Mouse (Mus musculus) left cerebral cortex, postnatal 10 days (tissue): ENCODE data around the gene Ccsap. TPM values are rescaled to one million over a fixed set of nuclear protein-coding genes. Genes with fewer than 3 reads are reported as not detected.

Experiments
- DNase-seq, 2 experiments: peaks; one replicate each; pipeline ENCODE4 v3.0.0; 2021 to 2022; ENCODE audit warnings: low spot score in 2 of 2, mixed read lengths in 1 of 2; ENCODE audit errors: extremely low spot score in 1 of 2
- intact Hi-C: fragments of 180-260 bp; cut with DNase I; formaldehyde crosslinking; loops from one replicate; pipeline ENCODE4 v1.15.1; 2025
- total RNA-seq, 2 experiments: library from RNA; stranded (reverse); gene quantifications; 2 replicates each; pipeline ENCODE4 v1.2.3; 2021

Ccsap gene
- 10 to 100 TPM; 54.9 to 57.0 TPM for total RNA-seq

- peak; percentile 41 to 75 for DNase-seq
- intact Hi-C loops, result loop anchor here (5.0 kb wide), 1 partner anchor 33 kb away; the partner anchor contains the start of gene Acta1
Measured at GRCm38 (mm10) chr8:123859648-123860259, at the start of gene Ccsap. Ccsap (minus strand) TSS chr8:123860209.

GRCm38 (mm10) chr8:123907604-123908003 is 47.6 kb upstream of the Ccsap start:
- DNase-seq, result no peak

GRCm38 (mm10) chr8:123902653-123903052 is 42.6 kb upstream of the Ccsap start:
- intact Hi-C loops, result no loop called here
- DNase-seq, result no peak

More at GRCm38 (mm10) chr8:123907604-123908003, 47.6 kb upstream of the Ccsap start:
- intact Hi-C loops, result loop anchor here (2.0 to 5.0 kb wide), 2 partner anchors 71 to 115 kb away; no protein-coding TSS in a partner anchor

- DNase-seq, result no peak
- intact Hi-C loops, result no loop called here
Measured at GRCm38 (mm10) chr8:123899366-123899765, 39.4 kb upstream of the Ccsap start.

- DNase-seq, result no peak
- intact Hi-C loops, result no loop called here
Measured at GRCm38 (mm10) chr8:123898576-123898975, 38.6 kb upstream of the Ccsap start.

- no peak for DNase-seq
- intact Hi-C loops, result no loop called here
Measured at GRCm38 (mm10) chr8:123896774-123897173, 36.8 kb upstream of the Ccsap start.

DNA sequence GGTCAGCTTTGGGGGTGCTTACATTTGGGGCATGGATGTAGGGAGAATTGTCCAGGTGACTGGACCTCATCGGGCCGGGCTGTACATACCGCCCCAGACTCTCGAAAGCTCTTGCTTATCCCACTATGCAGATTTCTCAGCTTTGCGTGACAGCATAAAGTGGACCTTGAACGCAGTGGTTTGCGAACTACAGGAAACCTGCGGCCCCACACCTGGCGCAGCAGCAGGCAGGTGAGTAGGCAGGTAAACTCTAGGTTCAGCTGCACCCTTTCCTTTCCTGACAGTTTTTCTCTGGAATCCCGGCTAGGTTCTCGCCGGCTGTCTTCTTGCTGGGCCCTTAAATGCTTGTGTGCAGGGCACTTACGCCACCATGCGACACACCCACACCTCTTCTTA is 36.4 kb upstream of the Ccsap start:
- no peak for DNase-seq
- intact Hi-C loops, result no loop called here

DNA sequence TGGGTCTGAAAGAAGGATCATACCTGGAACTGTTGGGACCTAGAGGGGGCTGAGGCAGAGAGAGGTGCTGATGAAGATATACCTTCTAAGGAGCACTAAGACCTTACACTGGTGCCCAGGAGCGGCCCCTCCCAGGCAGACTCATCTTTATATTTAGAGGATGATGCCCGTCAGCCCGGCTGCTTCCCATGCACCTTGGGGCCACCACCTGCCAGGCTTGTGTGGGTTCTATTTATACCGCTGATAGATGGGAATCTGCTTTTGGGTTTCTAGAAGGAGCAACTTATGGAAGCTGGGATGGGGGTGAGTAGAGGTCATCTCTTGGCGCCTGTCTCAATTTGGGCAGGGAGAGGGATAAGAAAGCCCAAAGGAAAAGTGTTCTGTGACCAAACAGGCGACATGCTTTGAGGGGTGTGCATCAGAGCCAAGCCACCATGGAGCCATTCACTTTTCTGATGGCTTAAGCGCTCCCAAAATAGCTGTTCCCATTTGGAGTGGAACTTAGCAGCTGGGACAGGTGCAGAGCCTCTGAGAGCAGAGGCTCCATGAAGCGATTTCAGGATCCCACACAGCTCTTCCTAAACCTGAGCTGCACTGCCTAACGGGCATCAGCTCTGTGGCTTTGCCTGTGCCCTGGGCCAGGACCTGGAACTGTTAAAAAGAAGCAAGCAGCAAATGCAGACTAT is 35.8 kb upstream of the Ccsap start:
- intact Hi-C loops, result no loop called here

GRCm38 (mm10) chr8:123895230-123895629 is 35.2 kb upstream of the Ccsap start:
- no peak for DNase-seq
- intact Hi-C loops, result no loop called here

More for the DNA sequence above, 35.8 kb upstream of the Ccsap start:
- DNase-seq, result no peak

DNA sequence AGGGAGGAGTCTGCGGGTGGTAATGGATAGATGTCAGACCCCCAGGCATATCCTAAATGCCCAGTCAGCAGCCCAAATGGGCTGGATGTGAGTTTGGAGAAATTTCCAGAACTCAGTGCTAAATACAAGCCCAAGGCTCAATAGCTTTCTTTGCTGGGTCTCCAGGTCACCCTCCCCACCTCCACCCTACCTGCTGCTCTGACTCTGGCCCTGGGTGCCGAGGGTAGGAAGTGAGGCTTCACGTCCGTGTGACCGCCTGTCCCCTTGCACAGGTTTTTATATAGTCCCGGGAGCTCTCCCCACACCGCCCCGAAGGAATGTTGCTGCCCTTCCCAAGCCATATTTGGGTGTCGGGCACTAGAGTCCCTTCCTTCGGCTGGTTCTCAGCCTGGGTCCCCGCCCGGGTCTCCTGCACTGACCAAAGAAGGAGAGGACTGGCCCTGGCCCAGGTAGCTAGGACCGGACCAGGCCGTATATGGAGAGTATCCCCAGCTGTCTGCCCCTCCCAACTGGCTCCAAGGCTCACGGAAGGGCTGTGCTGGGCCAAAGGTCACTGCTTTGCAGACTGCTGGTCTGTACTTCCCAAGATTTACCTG is 34.6 kb upstream of the Ccsap start, which contains the start of gene Acta1:
Gene Acta1, minus strand, starts transcription at position 250 of the 596 bp plus-strand sequence.
- intact Hi-C loops, result loop anchor here (5.0 kb wide), 1 partner anchor 37 kb away; no protein-coding TSS in a partner anchor
- DNase-seq, result no peak

DNA sequence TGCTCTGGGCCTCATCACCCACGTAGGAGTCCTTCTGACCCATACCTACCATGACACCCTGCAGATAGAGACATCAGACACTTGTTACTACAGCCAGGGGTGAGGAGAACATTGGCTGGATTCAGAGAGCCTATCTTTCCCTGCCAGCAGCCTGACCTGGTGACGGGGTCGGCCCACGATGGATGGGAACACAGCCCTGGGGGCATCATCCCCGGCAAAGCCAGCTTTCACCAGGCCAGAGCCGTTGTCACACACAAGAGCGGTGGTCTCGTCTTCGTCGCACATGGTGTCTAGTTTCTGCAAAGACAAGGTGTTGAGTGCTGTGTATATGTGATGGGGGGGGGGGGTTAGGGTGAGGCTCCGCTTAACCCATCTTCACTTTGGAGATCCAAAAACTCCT is 33.4 kb upstream of the Ccsap start:
- no peak for DNase-seq
- intact Hi-C loops, result loop anchor here (5.0 kb wide), 1 partner anchor 36 kb away; no protein-coding TSS in a partner anchor

DNA sequence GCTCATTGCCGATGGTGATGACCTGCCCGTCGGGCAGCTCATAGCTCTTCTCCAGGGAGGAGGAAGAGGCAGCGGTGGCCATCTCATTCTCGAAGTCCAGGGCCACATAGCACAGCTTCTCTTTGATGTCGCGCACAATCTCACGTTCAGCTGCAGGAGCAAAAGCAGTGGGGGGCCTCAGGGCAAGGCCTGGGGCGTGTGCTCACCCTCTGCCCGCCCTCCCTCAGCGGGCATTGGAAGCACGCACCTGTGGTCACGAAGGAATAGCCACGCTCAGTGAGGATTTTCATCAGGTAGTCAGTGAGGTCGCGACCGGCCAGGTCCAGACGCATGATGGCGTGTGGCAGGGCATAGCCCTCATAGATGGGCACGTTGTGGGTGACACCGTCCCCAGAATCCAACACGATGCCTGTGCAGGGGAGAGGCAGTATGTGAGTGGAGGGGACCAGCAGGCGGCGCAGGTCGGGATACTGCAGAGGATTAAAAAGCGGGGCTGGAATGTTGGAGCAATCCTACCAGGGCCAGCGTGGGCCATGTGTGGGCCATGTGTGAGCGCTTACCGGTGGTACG is 32.7 kb upstream of the Ccsap start:
- DNase-seq, result peak in 1 of 2 experiments; percentile 48
- intact Hi-C loops, result loop anchor here (5.0 kb wide), 1 partner anchor 35 kb away; no protein-coding TSS in a partner anchor

DNA sequence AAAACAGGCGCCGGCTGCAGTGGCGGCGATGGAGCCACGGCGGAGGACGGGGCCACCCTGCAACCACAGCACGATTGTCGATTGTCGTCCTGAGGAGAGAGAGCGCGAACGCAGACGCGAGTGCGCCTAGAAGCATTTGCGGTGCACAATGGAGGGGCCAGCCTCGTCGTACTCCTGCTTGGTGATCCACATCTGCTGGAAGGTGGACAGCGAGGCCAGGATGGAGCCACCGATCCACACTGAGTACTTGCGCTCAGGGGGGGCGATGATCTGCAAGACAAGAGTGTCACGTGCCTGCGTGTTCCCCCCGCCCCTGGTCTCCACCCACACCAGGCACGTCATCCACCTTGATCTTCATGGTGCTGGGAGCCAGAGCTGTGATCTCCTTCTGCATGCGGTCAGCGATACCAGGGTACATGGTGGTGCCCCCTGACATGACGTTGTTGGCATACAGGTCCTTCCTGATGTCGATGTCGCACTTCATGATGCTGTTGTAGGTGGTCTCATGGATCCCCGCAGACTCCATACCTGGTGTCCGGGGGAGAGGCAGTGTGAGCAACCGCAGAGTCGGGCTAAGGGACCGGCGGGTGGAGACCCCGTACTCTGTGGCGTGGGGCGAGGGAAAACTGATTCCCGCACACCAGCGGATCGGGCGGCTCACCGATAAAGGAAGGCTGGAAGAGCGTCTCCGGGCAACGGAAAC is 32.0 kb upstream of the Ccsap start:
- intact Hi-C loops, result loop anchor here (5.0 kb wide), 1 partner anchor 35 kb away; no protein-coding TSS in a partner anchor
- peak; percentile 77 to 81 for DNase-seq

GRCm38 (mm10) chr8:123891271-123891670 is 31.3 kb upstream of the Ccsap start:
- intact Hi-C loops, result loop anchor here (5.0 kb wide), 1 partner anchor 34 kb away; no protein-coding TSS in a partner anchor
- DNase-seq, result peak in 1 of 2 experiments; percentile 45

- intact Hi-C loops, result loop anchor here (5.0 kb wide), 1 partner anchor 32 kb away; no protein-coding TSS in a partner anchor
- no peak for DNase-seq
Measured at GRCm38 (mm10) chr8:123889797-123890196, 29.8 kb upstream of the Ccsap start.

DNA sequence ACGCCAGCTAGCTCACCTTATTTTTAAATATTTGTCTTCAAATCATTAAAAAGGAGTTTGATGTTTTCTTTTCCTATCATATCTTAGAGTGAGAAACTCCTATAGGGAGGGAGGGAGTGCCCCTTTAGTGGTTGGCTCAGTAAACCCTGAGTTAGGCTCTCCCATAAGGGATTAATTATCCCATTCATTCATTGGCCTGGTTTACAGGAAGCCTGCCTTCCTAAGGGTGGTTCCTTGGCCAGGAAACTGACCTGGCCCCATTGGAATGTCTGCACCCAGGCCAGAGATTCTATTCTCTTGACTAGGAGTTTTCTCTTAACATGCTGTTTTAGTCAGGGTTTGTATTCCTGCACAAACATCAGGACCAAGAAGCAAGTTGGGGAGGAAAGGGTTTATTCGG is 27.9 kb upstream of the Ccsap start:
- intact Hi-C loops, result no loop called here

GRCm38 (mm10) chr8:123887163-123887562 is 27.2 kb upstream of the Ccsap start:
- intact Hi-C loops, result no loop called here
- DNase-seq, result no peak

More for the DNA sequence above, 27.9 kb upstream of the Ccsap start:
- DNase-seq, result no peak

DNA sequence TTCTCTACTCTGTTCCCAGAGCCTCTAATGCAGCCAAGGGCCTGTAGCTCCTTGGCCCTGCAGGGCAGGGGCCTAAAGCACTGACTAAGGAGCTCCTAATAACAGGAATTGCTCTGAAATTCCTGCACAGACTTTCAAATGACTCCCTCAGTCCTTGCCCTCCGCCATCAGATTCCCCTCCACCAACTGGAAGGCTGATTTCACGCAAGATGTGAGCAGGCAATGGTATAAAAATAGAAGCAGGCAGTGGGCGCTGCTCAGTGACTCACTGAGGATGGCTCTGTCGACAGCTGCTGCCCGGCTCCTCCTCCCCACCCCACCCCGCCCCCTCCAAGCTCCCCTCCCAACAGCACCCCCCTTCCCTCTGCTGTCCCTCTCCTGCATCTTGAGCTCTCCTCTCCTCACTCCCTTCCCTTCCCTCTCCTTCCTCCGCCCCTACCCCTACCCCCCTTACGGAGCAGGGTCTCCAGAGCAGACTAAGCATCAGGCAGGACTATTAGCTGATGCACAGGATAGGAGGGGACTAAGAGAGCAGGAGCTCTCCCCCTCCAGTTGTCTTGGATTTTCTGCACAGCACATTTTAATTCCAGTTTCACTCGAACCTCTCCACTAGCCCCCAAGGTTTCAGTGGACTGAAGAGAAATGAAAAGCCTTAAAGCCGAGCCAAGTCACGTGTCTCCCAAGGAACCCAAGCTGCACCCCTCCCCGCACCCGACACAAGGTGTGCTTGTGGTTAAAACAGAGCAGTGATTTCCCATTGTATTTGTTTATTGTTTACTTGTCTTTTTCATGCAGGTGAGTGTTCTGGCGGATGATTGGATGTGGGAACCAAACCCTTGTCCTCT is 24.9 kb upstream of the Ccsap start:
- DNase-seq, result peak; percentile 69 to 80
- intact Hi-C loops, result no loop called here
